Mouse (Mus musculus): ENCODE data around the gene Ahnak.
"Not testable (repeated sequence)": the region's sequence is repeated elsewhere in the genome, so short reads cannot be mapped to it uniquely, and the experiment has no call there.

Gene Ahnak

GRCm38 (mm10) chr19:9065621-9066561, 76.8 kb downstream of the Ahnak start:
- DNase-seq (ENCODE audit: low read depth, low spot score) = peak; percentile 66

GRCm38 (mm10) chr19:9067292-9067691, 78.2 kb downstream of the Ahnak start:
- DNase-seq (ENCODE audit: low read depth, low spot score) = no peak

DNA sequence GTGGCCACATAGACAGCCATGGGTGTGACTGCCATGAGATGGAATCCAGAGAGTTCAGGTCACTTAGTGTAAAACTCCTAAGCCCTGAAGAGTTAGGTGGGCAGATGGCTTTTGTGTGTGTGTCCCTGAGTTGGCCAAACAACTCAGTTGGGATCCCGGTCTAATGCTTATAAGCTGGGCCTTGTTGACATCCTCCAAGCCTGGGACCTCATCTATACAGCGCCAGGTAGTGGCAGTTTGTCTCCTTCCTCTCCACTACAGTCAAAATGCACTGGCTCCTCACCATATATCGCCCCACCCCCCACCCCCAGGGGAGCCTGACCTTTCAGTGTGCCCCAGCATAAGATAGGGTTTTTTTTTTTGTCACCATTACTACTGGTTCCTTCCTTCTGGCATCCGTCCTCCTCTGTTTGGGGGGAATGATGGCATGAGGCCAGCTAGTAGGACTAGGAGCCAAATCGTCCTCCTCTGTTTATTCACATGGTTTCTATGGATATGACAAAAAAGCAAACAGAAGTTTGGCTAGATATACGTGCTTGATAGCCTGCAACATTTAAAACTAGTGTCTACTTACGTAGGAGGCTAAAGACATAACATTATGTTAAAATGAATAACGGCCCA, 80.7 kb downstream of the Ahnak start:
- DNase-seq (ENCODE audit: low read depth, low spot score) = no peak

GRCm38 (mm10) chr19:9070316-9070715, 81.2 kb downstream of the Ahnak start:
- DNase-seq (ENCODE audit: low read depth, low spot score) = no peak

DNA sequence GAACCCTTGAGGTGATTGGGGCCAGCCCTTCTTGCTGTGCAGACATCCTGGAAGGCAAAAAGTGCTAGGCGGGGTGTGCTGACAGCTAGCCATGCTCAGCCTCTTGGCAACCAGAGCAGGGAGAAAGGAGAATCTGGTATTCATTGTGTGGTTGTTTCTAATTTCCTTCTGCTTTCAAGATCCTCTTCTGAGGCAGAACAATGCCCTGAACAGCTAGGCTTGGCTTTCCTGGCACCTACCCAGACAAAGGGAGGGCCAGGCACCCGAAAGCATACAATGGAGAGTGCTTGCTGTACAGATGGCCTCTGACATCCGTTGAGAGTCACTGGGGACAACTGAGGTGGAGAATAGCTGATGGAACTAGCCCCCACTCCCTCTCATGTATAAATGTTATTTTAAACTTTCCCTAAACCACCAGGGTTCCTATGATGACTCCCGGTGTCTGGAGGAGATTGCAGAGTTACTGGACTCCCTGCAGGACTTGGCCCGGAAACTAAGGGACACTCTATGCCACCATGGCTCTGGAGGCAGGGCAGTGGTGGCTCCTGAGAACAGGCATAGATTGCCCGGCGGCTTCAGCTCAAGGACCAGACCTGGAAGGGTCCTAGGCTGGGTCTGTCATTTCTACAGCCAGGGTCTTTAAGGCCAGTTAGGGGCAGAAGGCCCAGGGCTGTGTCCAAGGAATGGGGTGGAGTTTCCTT, 82.5 kb downstream of the Ahnak start:
- DNase-seq (ENCODE audit: low read depth, low spot score) = no peak

DNA sequence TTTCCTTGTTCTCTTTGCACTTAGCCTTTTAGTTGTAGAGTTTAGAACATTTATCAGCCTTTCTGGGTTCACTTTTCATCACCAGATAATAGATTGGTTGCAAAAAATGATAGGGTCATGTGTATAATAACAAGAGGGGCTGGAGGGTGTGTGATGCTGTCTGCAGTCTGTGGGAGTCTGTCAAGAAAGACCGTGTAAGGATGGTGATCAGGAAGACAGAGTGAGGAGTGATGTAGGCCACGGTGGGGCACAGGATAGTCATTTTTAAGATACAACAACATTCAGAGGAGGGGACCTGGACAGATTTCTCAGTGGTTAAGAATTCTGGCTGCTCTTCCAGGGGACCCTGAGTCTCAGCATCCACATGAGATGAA, 83.1 kb downstream of the Ahnak start:
- DNase-seq (ENCODE audit: low read depth, low spot score) = no peak

DNA sequence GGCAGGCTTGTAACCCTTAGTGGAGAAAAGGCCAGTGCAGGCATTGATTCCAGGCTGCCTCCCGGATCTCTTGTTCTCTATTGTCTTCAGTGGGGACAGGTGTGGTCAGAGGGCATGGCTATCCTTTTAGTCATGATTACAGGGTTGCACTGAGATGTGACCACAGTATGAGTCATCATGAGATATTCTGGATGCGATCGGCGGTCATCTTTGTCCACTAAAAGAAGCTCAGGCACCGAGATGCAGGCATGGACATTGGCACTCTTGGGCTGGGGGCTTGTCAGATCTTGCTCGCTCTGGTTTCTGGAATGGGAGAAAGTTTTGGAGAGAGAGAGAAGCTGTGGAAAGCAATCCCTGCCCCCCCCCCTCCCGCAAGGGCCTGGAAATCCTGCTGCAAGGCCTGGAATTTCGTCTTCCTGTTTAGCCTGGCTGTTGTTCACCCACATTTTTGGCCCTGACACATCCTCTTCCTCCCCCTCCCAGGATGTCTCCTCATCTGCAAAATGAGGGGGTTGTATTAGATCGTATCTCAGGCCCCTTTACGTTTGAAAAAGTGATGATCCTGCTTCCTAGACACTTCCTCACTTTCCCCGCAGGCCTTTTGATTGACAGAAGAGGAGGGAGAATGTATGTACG, 84.8 kb downstream of the Ahnak start:
- DNase-seq (ENCODE audit: low read depth, low spot score) = no peak

DNA sequence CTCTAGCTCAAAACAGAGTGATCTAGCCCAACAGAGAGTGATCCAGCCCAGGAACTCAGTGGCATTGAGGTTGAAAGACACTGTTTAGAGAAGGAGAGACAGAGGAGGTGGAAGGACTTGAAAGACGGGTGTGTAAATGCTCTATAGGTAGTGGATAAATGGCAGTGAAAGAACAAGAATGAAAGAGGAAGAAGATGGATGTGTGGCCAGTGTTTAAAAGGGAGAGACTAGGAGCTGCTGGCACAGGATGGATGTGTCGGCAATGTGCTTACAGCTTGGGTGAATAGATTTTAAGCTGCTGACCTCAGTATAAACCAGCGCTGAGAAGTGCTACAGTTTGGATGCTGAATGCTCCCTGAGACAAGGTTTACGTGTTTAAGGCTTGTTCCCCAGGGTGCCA, 85.3 kb downstream of the Ahnak start:
- no peak for DNase-seq (ENCODE audit: low read depth, low spot score)

DNA sequence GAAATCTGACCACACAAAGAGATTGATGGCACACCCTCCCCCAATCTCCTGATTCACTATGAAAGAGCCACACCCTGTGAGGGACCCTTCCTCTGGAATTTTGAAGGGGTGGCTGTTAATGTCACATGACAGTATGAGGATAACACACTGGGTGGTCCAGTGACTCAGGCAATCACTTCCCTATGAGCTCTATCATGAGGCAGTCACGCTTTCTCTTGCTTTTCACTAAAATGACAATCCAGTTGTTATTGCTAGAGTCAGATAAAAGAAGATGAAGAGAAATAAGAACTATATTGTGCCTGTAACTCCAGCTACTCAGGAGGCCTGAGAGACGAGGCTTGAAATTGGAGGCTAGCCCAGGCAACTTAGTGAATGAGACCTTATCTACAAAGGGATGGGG, 86.5 kb downstream of the Ahnak start:
- DNase-seq (ENCODE audit: low read depth, low spot score) = no peak

DNA sequence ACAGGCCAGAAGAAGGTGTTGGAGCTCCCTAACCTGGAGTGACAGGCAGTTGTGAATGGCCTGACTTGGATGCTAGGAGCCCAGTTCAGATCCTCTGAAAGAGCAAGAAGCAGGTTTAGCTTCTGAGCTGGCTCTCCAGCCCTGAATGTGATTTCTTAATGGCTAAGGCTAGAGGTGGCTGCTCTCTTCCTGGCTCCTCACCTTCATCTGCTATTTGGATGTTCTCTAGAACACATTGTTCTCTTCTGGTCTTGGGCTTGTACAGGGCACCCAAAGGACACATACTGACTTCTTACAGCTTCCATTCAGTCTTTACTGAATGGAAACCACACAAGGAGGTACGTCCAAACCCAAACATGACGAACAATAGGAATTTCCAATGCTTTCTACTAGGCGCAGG, 87.0 kb downstream of the Ahnak start:
- DNase-seq (ENCODE audit: low read depth, low spot score) = no peak

GRCm38 (mm10) chr19:9076982-9077660, 88.0 kb downstream of the Ahnak start:
- no peak for DNase-seq (ENCODE audit: low read depth, low spot score)

DNA sequence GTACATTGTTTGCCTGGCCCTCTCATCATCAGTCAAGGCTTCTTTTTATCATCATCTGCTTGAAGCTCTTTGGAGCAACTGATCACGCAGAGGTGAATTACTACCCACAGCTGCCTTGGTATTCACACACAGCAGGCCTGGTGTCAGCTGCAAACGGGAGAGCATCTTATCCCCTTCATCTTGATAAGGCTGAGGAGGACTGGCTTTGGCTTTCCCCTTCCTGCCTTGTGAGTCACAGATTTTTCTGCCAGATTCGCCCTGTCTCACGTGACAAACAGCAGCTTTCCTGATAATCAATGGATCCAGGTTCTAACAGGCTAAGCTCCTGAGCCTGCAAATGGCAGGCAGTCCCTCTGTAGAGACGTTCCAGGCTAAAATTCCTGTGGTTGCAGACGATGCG, 90.8 kb downstream of the Ahnak start:
- no peak for DNase-seq (ENCODE audit: low read depth, low spot score)

GRCm38 (mm10) chr19:9081311-9082190, 92.5 kb downstream of the Ahnak start:
- DNase-seq (ENCODE audit: low read depth, low spot score) = no peak

- peak; percentile 91 for DNase-seq (ENCODE audit: low read depth, low spot score)
Observed at GRCm38 (mm10) chr19:9082191-9083009, 93.3 kb downstream of the Ahnak start.

GRCm38 (mm10) chr19:9083010-9083355, 93.9 kb downstream of the Ahnak start:
- no peak for DNase-seq (ENCODE audit: low read depth, low spot score)

DNA sequence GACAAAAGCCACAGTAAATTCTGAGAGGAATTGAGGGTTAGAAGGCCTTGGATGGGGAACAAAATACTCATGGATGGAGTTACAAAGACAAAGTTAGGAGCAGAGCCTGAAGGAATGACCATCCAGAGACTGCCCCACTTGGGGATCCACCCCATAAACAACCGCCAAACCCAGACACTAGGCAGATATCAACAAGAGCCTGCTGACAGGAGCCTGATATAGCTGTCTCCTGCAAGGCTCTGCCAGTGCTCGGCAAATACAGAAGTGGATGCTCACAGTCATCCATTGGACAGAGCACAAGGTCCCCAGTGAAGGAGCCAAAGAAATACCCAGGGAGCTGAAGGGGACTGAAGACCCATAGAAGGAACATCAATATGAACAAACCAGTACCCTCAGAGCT, 94.8 kb downstream of the Ahnak start:
- not testable (repeated sequence) for DNase-seq (ENCODE audit: low read depth, low spot score)

GRCm38 (mm10) chr19:9087821-9088220, 98.7 kb downstream of the Ahnak start, which contains the start of gene Scgb1a1:
Gene Scgb1a1 (minus strand): TSS chr19:9087958.
- no peak for DNase-seq (ENCODE audit: low read depth, low spot score)

DNA sequence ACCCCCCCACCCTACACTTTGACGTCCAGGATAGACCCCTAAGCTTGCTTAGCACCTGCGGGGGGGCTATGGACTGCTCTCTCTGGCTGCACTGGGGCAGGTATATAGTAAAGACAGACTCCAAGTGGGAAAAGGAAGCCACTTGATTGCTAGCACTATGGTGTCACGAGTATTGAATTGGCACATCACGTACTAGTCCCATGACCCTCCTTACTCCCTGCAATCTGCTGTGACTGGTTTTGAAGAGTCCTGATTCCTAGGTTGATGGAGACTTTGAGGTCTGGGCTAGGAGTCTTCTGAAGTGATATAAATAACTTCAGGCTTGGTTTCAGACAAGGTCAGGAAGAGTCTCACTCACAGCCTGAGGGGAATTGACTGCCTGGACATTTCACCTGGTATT, 101.1 kb downstream of the Ahnak start:
- no peak for DNase-seq (ENCODE audit: low read depth, low spot score)

GRCm38 (mm10) chr19:9090709-9091108, 101.6 kb downstream of the Ahnak start:
- DNase-seq (ENCODE audit: low read depth, low spot score) = no peak

- DNase-seq (ENCODE audit: low read depth, low spot score) = no peak
Observed at GRCm38 (mm10) chr19:9095111-9095510, 106.0 kb downstream of the Ahnak start.

Measured in mesoderm, embryonic 11.5 days (tissue).